Mouse (Mus musculus): ENCODE data around the gene S1pr5.
"Not testable (repeated sequence)": the region's sequence is repeated elsewhere in the genome, so short reads cannot be mapped to it uniquely, and the experiment has no call there.

- not testable (repeated sequence) for TF ChIP-seq CTCF (IDR thresholded peaks at IDR 0.05; ENCODE audit: low read depth); EP300 (optimal IDR thresholded peaks at IDR 0.05)
Measured at GRCm38 (mm10) chr9:21223490-21223889, 24.8 kb downstream of the S1pr5 start.

Data from stomach, postnatal 0 days (tissue).